Mouse (Mus musculus): ENCODE measurements around the gene Ptgfr. TPM values are rescaled to one million over a fixed set of nuclear protein-coding genes. Genes with fewer than 3 reads are reported as not detected.

Gene Ptgfr
- 1 to 10 TPM in 1 of 2 experiments, under 1 TPM in 1; 0.41 to 1.1 TPM for total RNA-seq (2021)
- long read RNA-seq: 0 reads

DNA sequence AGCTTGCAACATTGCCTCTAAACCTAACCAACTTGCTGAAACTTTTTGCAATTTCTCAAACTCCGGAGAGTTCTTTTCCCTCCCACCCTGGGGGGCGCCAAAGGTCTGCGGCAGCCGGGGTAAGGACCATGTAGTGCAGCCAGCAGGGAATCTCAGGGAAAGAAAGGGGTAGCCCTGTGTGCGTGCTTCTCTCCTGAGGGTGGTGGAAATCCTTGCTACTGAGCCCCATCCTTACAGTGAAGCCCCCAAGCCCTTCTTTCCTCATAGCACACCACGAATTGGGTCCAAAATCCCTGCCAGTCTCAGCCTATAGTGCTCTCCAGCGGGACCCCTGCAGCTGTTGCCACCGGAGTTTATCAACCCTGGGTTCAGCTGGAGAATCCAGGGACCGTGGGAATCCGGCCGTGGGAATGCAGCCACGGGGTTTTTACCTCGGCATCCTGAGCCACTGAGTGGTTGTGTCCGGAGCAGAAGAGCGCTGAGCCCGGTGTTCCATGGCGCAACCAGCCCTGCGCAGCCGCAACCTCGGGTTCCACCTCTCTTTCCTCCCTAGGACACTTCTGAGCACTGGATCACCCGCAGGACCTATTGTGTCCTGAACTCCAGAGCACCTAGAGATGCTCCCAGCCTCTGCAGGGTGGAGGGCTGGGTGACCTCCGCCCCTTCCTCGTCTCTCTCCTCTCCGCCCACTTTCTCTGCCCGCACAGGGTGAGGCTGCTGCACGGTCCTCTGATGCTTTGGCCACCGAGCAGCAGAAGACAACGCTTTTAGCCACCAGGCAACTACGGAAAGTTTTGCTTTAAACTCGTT, at the start of gene Ptgfr:
Gene Ptgfr, minus strand, starts transcription at position 760 of the 810 bp plus-strand sequence.
- peak; percentile 48 to 62 for DNase-seq (ENCODE audit: low spot score in 2 of 2)

DNA sequence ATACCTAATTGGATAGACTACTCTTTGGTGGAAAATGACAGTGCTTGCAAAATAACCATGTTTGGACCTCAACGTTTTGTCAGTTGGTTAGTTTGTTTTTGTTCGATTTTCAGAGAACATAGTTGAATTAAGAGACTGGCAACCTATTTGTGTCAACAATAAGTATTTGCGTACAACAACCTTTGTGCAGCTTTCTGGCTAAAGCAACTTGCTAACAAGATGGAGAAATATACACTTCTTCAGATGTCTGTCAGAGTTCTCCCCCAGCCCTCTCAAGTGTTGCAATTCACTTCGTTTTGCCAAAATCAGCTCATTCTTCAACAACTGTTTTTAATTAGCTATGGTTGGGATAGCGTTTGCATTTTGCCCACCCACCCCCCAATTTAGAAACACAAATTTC, 46.5 kb upstream of the Ptgfr start:
- DNase-seq (ENCODE audit: low spot score in 2 of 2): no peak

- DNase-seq (ENCODE audit: low spot score in 2 of 2): no peak
Observed at GRCm38 (mm10) chr3:151879981-151880380, 42.6 kb upstream of the Ptgfr start.

- DNase-seq (ENCODE audit: low spot score in 2 of 2): no peak
Observed at GRCm38 (mm10) chr3:151868970-151869369, 31.5 kb upstream of the Ptgfr start.

- no peak for DNase-seq (ENCODE audit: low spot score in 2 of 2)
Observed at GRCm38 (mm10) chr3:151851344-151851743, 13.9 kb upstream of the Ptgfr start.

DNA sequence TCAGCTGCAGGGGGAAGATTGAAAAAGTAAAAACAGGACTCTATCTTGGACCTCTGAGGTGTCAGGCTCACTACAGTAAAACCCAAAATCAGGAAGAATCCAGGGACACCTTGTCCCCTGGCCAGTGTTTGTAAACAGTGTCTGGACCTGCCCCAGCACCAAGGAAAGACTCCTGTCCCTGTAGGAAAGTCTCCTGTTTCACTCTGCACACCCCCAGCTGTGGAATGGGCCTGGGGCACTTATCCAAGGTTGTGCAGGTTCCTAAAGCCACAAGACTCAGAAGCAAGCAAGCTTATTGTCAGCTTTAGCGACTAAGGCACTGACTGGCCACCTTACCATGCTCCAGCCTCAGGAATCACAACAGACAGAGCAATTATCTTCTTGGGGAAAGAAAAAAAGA, 13.2 kb upstream of the Ptgfr start:
- no peak for DNase-seq (ENCODE audit: low spot score in 2 of 2)

- DNase-seq (ENCODE audit: low spot score in 2 of 2): no peak
Observed at GRCm38 (mm10) chr3:151846292-151846691, 8.9 kb upstream of the Ptgfr start.

GRCm38 (mm10) chr3:151844361-151845154, 7.1 kb upstream of the Ptgfr start:
- no peak for DNase-seq (ENCODE audit: low spot score in 2 of 2)

- DNase-seq (ENCODE audit: low spot score in 2 of 2): no peak
Observed at GRCm38 (mm10) chr3:151840688-151841087, 3.3 kb upstream of the Ptgfr start.

DNA sequence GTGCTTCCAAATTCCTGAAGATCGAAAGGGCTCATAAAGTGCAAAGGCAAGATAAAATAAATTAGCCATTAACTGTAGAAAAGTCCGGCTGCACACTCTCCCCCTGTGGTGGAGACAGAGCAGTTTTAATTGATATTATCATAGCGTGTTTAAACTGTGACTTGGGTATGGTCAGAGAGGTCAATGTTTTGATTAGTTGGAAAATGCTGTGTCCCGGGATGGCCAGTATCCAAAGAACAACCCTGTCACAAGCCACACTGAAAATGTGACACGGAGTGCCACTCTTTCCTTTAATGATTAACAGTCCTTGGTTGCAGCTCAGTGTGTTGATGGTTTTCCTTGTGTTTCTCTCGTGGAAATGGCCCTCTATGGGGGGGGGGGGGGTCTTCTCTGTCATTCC, 942 bp upstream of the Ptgfr start:
- no peak for DNase-seq (ENCODE audit: low spot score in 2 of 2)

- no peak for DNase-seq (ENCODE audit: low spot score in 2 of 2)
Observed at GRCm38 (mm10) chr3:151837749-151838148, 319 bp upstream of the Ptgfr start.

- DNase-seq (ENCODE audit: low spot score in 2 of 2): no peak
Observed at GRCm38 (mm10) chr3:151836451-151836850, 979 bp downstream of the Ptgfr start.

DNA sequence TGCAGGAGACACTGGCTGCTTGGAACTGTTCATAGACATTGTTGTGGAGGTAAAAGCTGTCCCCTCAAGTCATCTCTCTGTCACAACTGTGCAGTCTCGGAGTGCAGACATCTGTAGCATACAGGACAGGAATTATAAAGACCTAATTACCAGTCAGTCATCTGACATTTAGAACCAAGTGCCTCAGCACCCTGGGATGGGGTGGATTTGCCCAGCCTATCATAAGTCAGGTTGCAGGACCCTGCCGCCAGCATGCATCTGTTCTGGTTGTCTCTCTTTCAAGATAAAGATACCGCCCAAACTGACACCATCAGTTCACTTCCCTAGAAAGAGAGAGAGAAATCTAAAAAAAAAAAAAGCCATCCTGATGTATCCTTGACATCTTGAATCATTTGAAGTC, 1.6 kb downstream of the Ptgfr start:
- DNase-seq (ENCODE audit: low spot score in 2 of 2): no peak

- no peak for DNase-seq (ENCODE audit: low spot score in 2 of 2)
Observed at GRCm38 (mm10) chr3:151827950-151828610, 9.3 kb downstream of the Ptgfr start.

DNA sequence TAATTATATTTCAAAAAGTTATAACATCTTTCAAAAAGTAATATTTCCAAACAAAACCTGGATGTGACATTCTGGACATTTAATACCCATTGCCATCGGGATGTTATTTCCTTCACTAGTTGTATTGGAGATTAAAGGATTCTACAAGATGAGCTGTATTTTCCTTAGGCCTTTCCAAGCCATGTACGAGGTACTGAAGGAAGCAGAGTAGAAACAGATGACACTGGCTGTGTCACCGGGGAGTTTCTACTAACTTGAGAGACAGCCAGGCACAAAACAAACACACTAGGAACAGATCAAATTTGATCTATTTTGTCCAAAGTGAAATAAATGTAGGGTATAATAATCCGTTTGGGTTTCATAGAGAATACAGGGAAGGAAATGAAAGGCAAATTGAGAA, 17.6 kb downstream of the Ptgfr start:
- DNase-seq (ENCODE audit: low spot score in 2 of 2): no peak

DNA sequence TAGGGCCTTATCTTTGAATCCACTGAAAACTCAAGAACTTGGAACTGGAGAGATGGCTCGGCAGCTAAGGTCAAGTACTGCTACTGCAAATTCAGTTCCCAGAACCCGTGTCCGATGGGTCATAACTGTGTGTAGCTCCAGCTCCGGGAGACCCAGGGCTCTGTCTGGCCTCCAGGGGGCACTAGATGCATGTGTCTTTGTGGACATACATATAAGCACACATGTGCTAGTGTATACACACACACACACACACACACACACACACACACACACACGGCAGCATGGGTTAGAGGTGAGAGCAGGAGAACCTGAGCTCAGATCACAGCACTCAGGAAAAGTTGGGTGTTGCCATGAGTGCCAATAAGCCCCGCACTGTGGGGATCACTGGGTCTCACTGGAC, 19.2 kb downstream of the Ptgfr start:
- DNase-seq (ENCODE audit: low spot score in 2 of 2): no peak

DNA sequence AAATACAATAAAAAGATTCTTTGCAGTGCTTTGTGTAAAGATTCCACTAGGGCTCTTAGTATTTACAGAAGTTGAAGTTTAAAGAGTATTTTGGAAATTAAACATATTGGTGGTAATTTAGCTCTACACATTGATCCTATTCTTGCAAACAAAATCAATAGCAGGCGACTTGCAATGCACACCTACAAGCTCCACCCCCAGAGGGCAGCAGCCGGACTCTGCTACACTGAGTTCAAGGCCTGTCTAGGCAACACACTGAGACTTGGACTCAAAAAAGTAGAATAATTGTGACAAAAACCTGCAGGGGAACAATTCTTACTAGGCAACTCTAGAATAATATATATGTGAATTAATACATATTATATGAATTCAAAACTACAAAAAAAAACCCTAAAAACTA, 28.8 kb downstream of the Ptgfr start:
- no peak for DNase-seq (ENCODE audit: low spot score in 2 of 2)

DNA sequence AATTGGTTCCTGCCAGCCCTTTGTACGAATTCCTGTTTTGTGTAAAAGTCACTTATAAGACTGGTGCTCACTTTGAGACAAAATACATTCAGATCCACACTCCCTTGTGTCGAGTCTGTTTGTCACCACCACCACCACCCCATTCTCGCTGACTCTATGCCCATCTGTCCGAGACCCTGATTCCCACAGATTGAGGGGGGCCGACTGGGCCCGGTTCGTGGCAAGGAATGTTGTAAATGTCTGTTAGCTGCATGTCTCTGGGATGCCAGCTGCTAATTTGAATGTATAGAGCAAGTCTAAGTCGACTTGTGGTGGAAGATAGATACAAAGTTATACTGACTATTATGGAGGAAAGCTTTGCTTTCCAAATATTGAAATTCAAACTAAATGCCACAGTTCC, 48.8 kb downstream of the Ptgfr start:
- no peak for DNase-seq (ENCODE audit: low spot score in 2 of 2)

GRCm38 (mm10) chr3:151775089-151775488, 62.3 kb downstream of the Ptgfr start:
- peak; percentile 40 to 59 for DNase-seq (ENCODE audit: low spot score in 2 of 2)

- DNase-seq (ENCODE audit: low spot score in 2 of 2): peak; percentile 24 to 55
Observed at GRCm38 (mm10) chr3:151771074-151771473, 66.4 kb downstream of the Ptgfr start.

GRCm38 (mm10) chr3:151749737-151750136, 87.7 kb downstream of the Ptgfr start, which contains the start of gene Ifi44:
Gene Ifi44 (minus strand): TSS chr3:151749960.
- DNase-seq (ENCODE audit: low spot score in 2 of 2): no peak

DNA sequence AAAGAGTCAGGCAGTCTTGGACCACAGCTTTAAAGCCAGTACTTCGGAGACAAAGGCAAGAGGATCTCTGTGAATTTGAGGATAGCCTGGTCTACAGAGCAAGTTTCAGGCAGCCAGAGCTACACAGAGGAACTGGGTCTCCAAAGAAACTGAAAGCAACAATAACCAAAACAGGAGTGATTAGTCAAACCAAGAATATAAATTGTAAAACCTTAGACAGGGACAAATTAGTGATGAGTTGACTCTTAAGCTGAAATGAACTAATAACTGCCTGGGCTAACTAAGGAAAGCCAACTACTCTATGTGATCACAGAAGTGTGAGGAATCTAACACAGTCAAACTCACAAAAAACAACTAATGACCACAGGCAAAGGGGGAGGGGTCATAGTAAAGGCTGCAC, 88.9 kb downstream of the Ptgfr start:
- DNase-seq (ENCODE audit: low spot score in 2 of 2): no peak
